Mouse (Mus musculus) heart, postnatal 0 days (tissue): ENCODE results near the gene Sept9.

ENCODE experiments used
- CTCF ChIP-seq: IDR thresholded peaks from 2 replicates; pipeline ENCODE4 v1.5.1; 2016; ENCODE audit warnings: antibody characterized with exemption, control low read depth, low read depth
- EP300 ChIP-seq: IDR thresholded peaks from 2 replicates; pipeline ENCODE4 v1.6.1; 2016; ENCODE audit warnings: antibody characterized with exemption, low read depth

GRCm38 (mm10) chr11:117334101-117334500 is 134.6 kb downstream of the Sept9 start:
- TF ChIP-seq EP300: no peak
- TF ChIP-seq CTCF: no peak
